Mouse (Mus musculus) forebrain, postnatal 0 days (tissue): ENCODE measurements at regions not wholly inside any gene's neighbourhood (a gene's known extent, or its start where the extent isn't known, plus 50 kb on each side); places are given as distances from the start of the nearest gene placed in this dataset.
A peak's percentile ranks its signal among the peaks of the same experiment; 100 is the strongest.

Experiments
- ATAC-seq: fragments of 200-750 bp; cut with Nextera tagmentation; 2 replicates; pipeline ENCODE4 v1.8.0; 2017; ENCODE audit warnings: mild to moderate bottlenecking, moderate library complexity
- DNase-seq: peaks from one replicate; pipeline ENCODE4 v3.0.0-alpha.2; 2015
- H3K27ac ChIP-seq: fragments of 300-500 bp; sonication (generic); 2 replicates; pipeline ENCODE4 v1.5.1; 2014; ENCODE audit warnings: low read depth, mild to moderate bottlenecking, antibody characterized with exemption, low read length, moderate library complexity, mixed read lengths
- H3K27me3 ChIP-seq: fragments of 300-500 bp; sonication (generic); 2 replicates; pipeline ENCODE4 v1.6.1; 2014; ENCODE audit warnings: mild to moderate bottlenecking, low read length, mixed read lengths; ENCODE audit not compliant: insufficient read depth
- H3K36me3 ChIP-seq: fragments of 300-500 bp; sonication (generic); 2 replicates; pipeline ENCODE4 v1.6.1; 2014; ENCODE audit warnings: mild to moderate bottlenecking, moderate library complexity; ENCODE audit not compliant: insufficient read depth
- H3K4me1 ChIP-seq: fragments of 300-500 bp; sonication (generic); 2 replicates; pipeline ENCODE4 v1.6.1; 2014; ENCODE audit warnings: antibody characterized with exemption; ENCODE audit not compliant: insufficient read depth
- H3K4me2 ChIP-seq: fragments of 300-500 bp; sonication (generic); 2 replicates; pipeline ENCODE4 v1.6.1; 2014; ENCODE audit warnings: low read depth, mild to moderate bottlenecking, moderate library complexity
- H3K4me3 ChIP-seq: fragments of 300-500 bp; sonication (generic); 2 replicates; pipeline ENCODE4 v1.5.1; 2014; ENCODE audit warnings: low read depth, low read length, mixed read lengths
- H3K9ac ChIP-seq: fragments of 300-500 bp; sonication (generic); 2 replicates; pipeline ENCODE4 v1.6.1; 2014; ENCODE audit warnings: mild to moderate bottlenecking
- H3K9me3 ChIP-seq: fragments of 300-500 bp; sonication (generic); 2 replicates; pipeline ENCODE4 v1.6.1; 2016; ENCODE audit warnings: low read length
- CTCF ChIP-seq: sonication (generic); IDR thresholded peaks from 2 replicates; pipeline ENCODE4 v1.5.1; 2016; ENCODE audit warnings: antibody characterized with exemption, control low read depth, low read depth
- WGBS: fragments of 180-500 bp; shearing (Covaris S2); extraction: QIAGEN DNeasy Blood & Tissue Kit; methylation state at CpG from one replicate; pipeline ENCODE4 v1.1.7; 2014; 5-methylcytosine and 5-hydroxymethylcytosine counted together

- H3K27me3 ChIP-seq, result no peaks in the 10 kb centered on the region
- ATAC-seq (no peak), DNase-seq (no peak)
- H3K4me3 ChIP-seq, result no peak overlapping the region
- H3K9me3 ChIP-seq, result no peaks in the 10 kb centered on the region
- H3K4me1 ChIP-seq, result no peaks in the 10 kb centered on the region
- H3K9ac ChIP-seq, result no peak overlapping the region
- no peak overlapping the region for H3K4me2 ChIP-seq
- 51% methylated on average over 5 of the region's 5 CpGs for WGBS
- no peak for TF ChIP-seq CTCF
- no peaks in the 10 kb centered on the region for H3K36me3 ChIP-seq
- H3K27ac ChIP-seq, result no peak overlapping the region
Observed at GRCm38 (mm10) chr14:120212626-120213025, 62.8 kb upstream of the Mbnl2 start.

- Histone ChIP-seq H3K4me2 (no peak overlapping the region), H3K27me3 (no peaks in the 10 kb centered on the region), H3K4me1 (no peaks in the 10 kb centered on the region), H3K27ac (no peak overlapping the region), H3K36me3 (no peaks in the 10 kb centered on the region), H3K9me3 (no peaks in the 10 kb centered on the region), H3K9ac (no peak overlapping the region), H3K4me3 (no peak overlapping the region)
- no peak for TF ChIP-seq CTCF
- no peak for DNase-seq
- 87% methylated on average over 4 of the region's 4 CpGs for WGBS
- no peak for ATAC-seq
Observed at GRCm38 (mm10) chr14:120219224-120219623, 56.2 kb upstream of the Mbnl2 start.

- peaks cover 4% of the 10 kb centered on the region; the same call in 1 of the 2 replicates for H3K9me3 ChIP-seq
- H3K4me2 ChIP-seq, result no peak overlapping the region
- ATAC-seq, result no peak
- no peaks in the 10 kb centered on the region for H3K27me3 ChIP-seq
- TF ChIP-seq CTCF, result no peak
- no peak overlapping the region for H3K9ac ChIP-seq
- H3K4me1 ChIP-seq, result no peaks in the 10 kb centered on the region
- H3K36me3 ChIP-seq, result no peaks in the 10 kb centered on the region
- DNase-seq, result no peak
- WGBS, result 71% methylated on average over 14 of the region's 14 CpGs
- no peak overlapping the region for H3K27ac ChIP-seq
- H3K4me3 ChIP-seq, result no peak overlapping the region
Observed at GRCm38 (mm10) chr14:120223528-120224201, 51.8 kb upstream of the Mbnl2 start.

GRCm38 (mm10) chr14:120224202-120224846, 51.1 kb upstream of the Mbnl2 start:
- Histone ChIP-seq H3K4me2 (no peak overlapping the region), H3K36me3 (no peaks in the 10 kb centered on the region), H3K4me3 (no peak overlapping the region), H3K9ac (no peak overlapping the region), H3K27me3 (no peaks in the 10 kb centered on the region), H3K9me3 (peaks cover 4% of the 10 kb centered on the region; the same call in 1 of the 2 replicates), H3K27ac (no peak overlapping the region), H3K4me1 (no peaks in the 10 kb centered on the region)
- no peak for TF ChIP-seq CTCF
- ATAC-seq, result no peak
- DNase-seq, result peak; percentile 15
- WGBS, result 56% methylated on average over 6 of the region's 6 CpGs

GRCm38 (mm10) chr14:120225657-120226056, 49.8 kb upstream of the Mbnl2 start:
- DNase-seq (no peak), ATAC-seq (no peak)
- no peak overlapping the region for H3K4me2 ChIP-seq
- H3K4me3 ChIP-seq, result no peak overlapping the region
- no peak overlapping the region for H3K27ac ChIP-seq
- 69% methylated on average over 3 of the region's 3 CpGs for WGBS
- no peaks in the 10 kb centered on the region for H3K27me3 ChIP-seq
- no peak for TF ChIP-seq CTCF
- no peaks in the 10 kb centered on the region for H3K36me3 ChIP-seq
- H3K9me3 ChIP-seq, result peaks cover 4% of the 10 kb centered on the region; the same call in 1 of the 2 replicates
- no peak overlapping the region for H3K9ac ChIP-seq
- H3K4me1 ChIP-seq, result no peaks in the 10 kb centered on the region
